Mouse (Mus musculus): ENCODE measurements around the gene Rec114.

GRCm38 (mm10) chr9:58649265-58649626 is 94.5 kb downstream of the Rec114 start:
- no peak for TF ChIP-seq POLR2A (IDR thresholded peaks at IDR 0.05; ENCODE audit: extremely low read depth, insufficient read depth, low read length)
- TF ChIP-seq CTCF (IDR thresholded peaks at IDR 0.05; ENCODE audit: low read depth, low read length), result no peak
